Mouse (Mus musculus) CH12.LX (cell line): ENCODE measurements around the gene Srd5a3. TPM values are rescaled to one million over a fixed set of nuclear protein-coding genes. Genes with fewer than 3 reads are reported as not detected.

Experiments used
- DNase-seq: peaks from one replicate; pipeline ENCODE4 v3.0.0-alpha.2; 2013; ENCODE audit errors: extremely low read depth
- H3K27ac ChIP-seq: 2 replicates; pipeline ENCODE4 v1.5.1; 2012; ENCODE audit warnings: low read depth, mild to moderate bottlenecking, control low read depth, moderate library complexity; ENCODE audit not compliant: insufficient read depth
- H3K27me3 ChIP-seq: replicated peaks from 2 replicates; pipeline ENCODE3; 2012; ENCODE audit warnings: inconsistent platforms
- H3K36me3 ChIP-seq, 2 experiments: replicated peaks in 1 of 2; 2 replicates each; pipeline versions ENCODE3 to v1.6.1; 2012; ENCODE audit warnings: inconsistent platforms in 1 of 2, low read length in 1 of 2, mild to moderate bottlenecking in 1 of 2, mixed read lengths in 1 of 2, moderate library complexity in 1 of 2; ENCODE audit not compliant: control insufficient read depth in 1 of 2, insufficient read depth in 1 of 2
- H3K4me1 ChIP-seq, 2 experiments: 2 replicates each; pipeline ENCODE4 v1.6.1; 2012; ENCODE audit warnings: inconsistent platforms in 1 of 2, moderate library complexity in 1 of 2; ENCODE audit not compliant: insufficient read depth in 2 of 2, control insufficient read depth in 1 of 2
- H3K4me2 ChIP-seq: 2 replicates; pipeline ENCODE4 v1.6.1; 2012; ENCODE audit warnings: low read depth, mild to moderate bottlenecking, control low read depth; ENCODE audit not compliant: poor library complexity, insufficient read depth, severe bottlenecking
- H3K4me3 ChIP-seq, 3 experiments: fragments of 150-350 bp in 1 of 3; sonication (generic) in 1 of 3; replicated peaks in 1 of 3; 2 replicates each; pipeline versions ENCODE3 to v1.5.1; 2011 to 2012; ENCODE audit warnings: low read depth in 2 of 3, low read length in 2 of 3, mild to moderate bottlenecking in 2 of 3, moderate library complexity in 2 of 3, control low read depth in 1 of 3, improper control_type of control experiment in 1 of 3, inconsistent platforms in 1 of 3, mixed read lengths in 1 of 3; ENCODE audit not compliant: poor library complexity in 1 of 3
- H3K79me2 ChIP-seq: replicated peaks from 2 replicates; pipeline ENCODE4 v1.6.1; 2012; ENCODE audit warnings: mild to moderate bottlenecking, moderate library complexity; ENCODE audit not compliant: control insufficient read depth, poor library complexity, insufficient read depth, severe bottlenecking; ENCODE audit errors: extremely low read depth
- H3K9ac ChIP-seq: 2 replicates; pipeline ENCODE4 v1.6.1; 2012; ENCODE audit warnings: low read depth, mild to moderate bottlenecking, control low read depth, moderate library complexity; ENCODE audit not compliant: insufficient read depth
- H3K9me3 ChIP-seq: replicated peaks from 2 replicates; pipeline ENCODE3; 2012; ENCODE audit warnings: low read length, inconsistent platforms, mixed read lengths
- BHLHE40 ChIP-seq: IDR thresholded peaks from 2 replicates; pipeline ENCODE4 v1.6.1; 2011; ENCODE audit warnings: mild to moderate bottlenecking, low read depth, low read length, improper control_type of control experiment
- CHD1 ChIP-seq: IDR thresholded peaks from 2 replicates; pipeline ENCODE4 v1.6.1; 2012; ENCODE audit warnings: low read depth, low read length, improper control_type of control experiment, inconsistent platforms
- CHD2 ChIP-seq: IDR thresholded peaks from 2 replicates; pipeline ENCODE4 v1.6.1; 2011; ENCODE audit warnings: low read length, improper control_type of control experiment
- CTCF ChIP-seq, 2 experiments: IDR thresholded peaks in 1 of 2; conservative IDR thresholded peaks in 1 of 2; 2 replicates each; pipeline ENCODE4 v1.5.1; 2011 to 2012; ENCODE audit warnings: low read depth in 2 of 2, low read length in 2 of 2, improper control_type of control experiment in 1 of 2, inconsistent platforms in 1 of 2, mild to moderate bottlenecking in 1 of 2, moderate library complexity in 1 of 2
- E2F4 ChIP-seq: IDR thresholded peaks from 2 replicates; pipeline ENCODE4 v1.6.1; 2011; ENCODE audit warnings: low read depth, low read length, improper control_type of control experiment; ENCODE audit not compliant: insufficient replicate concordance
- GABPA ChIP-seq: IDR thresholded peaks from 2 replicates; pipeline ENCODE4 v1.6.1; 2012; ENCODE audit warnings: low read depth, low read length, improper control_type of control experiment, inconsistent platforms; ENCODE audit not compliant: insufficient replicate concordance
- HCFC1 ChIP-seq: IDR thresholded peaks from 2 replicates; pipeline ENCODE4 v1.6.1; 2012; ENCODE audit warnings: low read depth, mild to moderate bottlenecking, inconsistent platforms, low read length, improper control_type of control experiment
- JUN ChIP-seq: IDR thresholded peaks from 2 replicates; pipeline ENCODE4 v1.6.1; 2011; ENCODE audit warnings: low read depth, mild to moderate bottlenecking, low read length, improper control_type of control experiment, moderate library complexity; ENCODE audit not compliant: insufficient read depth
- JUND ChIP-seq: conservative IDR thresholded peaks from 2 replicates; pipeline ENCODE4 v1.6.1; 2011; ENCODE audit warnings: low read depth, low read length, improper control_type of control experiment
- NELFE ChIP-seq: IDR thresholded peaks from 2 replicates; pipeline ENCODE4 v1.6.1; 2011; ENCODE audit warnings: low read depth, low read length, improper control_type of control experiment
- PAX5 ChIP-seq: IDR thresholded peaks from 2 replicates; pipeline ENCODE4 v1.6.1; 2012; ENCODE audit warnings: low read length, inconsistent platforms, mixed read lengths
- POLR2A ChIP-seq: IDR thresholded peaks from 2 replicates; pipeline ENCODE4 v1.6.1; 2011; ENCODE audit warnings: low read depth, mild to moderate bottlenecking, improper control_type of control experiment, low read length
- POLR2AphosphoS2 ChIP-seq: IDR thresholded peaks from 2 replicates; pipeline ENCODE4 v1.6.1; 2011; ENCODE audit warnings: low read depth, low read length, improper control_type of control experiment
- RAD21 ChIP-seq: IDR thresholded peaks from 2 replicates; pipeline ENCODE4 v1.6.1; 2011; ENCODE audit warnings: low read depth, mild to moderate bottlenecking, low read length, improper control_type of control experiment, moderate library complexity
- SIN3A ChIP-seq: IDR thresholded peaks from 2 replicates; pipeline ENCODE4 v1.6.1; 2012; ENCODE audit warnings: low read length, improper control_type of control experiment, inconsistent platforms
- SMC3 ChIP-seq: IDR thresholded peaks from 2 replicates; pipeline ENCODE4 v1.6.1; 2011; ENCODE audit warnings: low read depth, low read length, improper control_type of control experiment
- TCF12 ChIP-seq: IDR thresholded peaks from 2 replicates; pipeline ENCODE4 v1.6.1; 2014; ENCODE audit warnings: low read depth, mild to moderate bottlenecking, inconsistent platforms, low read length, improper control_type of control experiment
- UBTF ChIP-seq: IDR thresholded peaks from 2 replicates; pipeline ENCODE4 v1.6.1; 2012; ENCODE audit warnings: low read depth, mild to moderate bottlenecking, inconsistent platforms, low read length, improper control_type of control experiment, moderate library complexity
- USF1 ChIP-seq: IDR thresholded peaks from 2 replicates; pipeline ENCODE4 v1.6.1; 2014; ENCODE audit warnings: low read depth, mild to moderate bottlenecking, inconsistent platforms, low read length, improper control_type of control experiment
- USF2 ChIP-seq: conservative IDR thresholded peaks from 2 replicates; pipeline ENCODE4 v1.6.1; 2011; ENCODE audit warnings: low read depth, low read length, improper control_type of control experiment
- ZC3H11A ChIP-seq: IDR thresholded peaks from 2 replicates; pipeline ENCODE4 v1.6.1; 2012; ENCODE audit warnings: low read depth, mild to moderate bottlenecking, inconsistent platforms, low read length, improper control_type of control experiment
- dilution Hi-C: fragments of 300-500 bp; cut with MboI; formaldehyde crosslinking; loops from 2 replicates; pipeline ENCODE4 v1.14.3; 2020; ENCODE audit warnings: low sequenced_read_pairs; ENCODE audit not compliant: extremely low pct_unique_long_range_greater_than_20kb, extremely low pct_ligation_motif_present
- in situ Hi-C: fragments of 300-500 bp; cut with MboI; formaldehyde crosslinking; loops from 3 replicates; pipeline ENCODE4 v1.14.3; 2019; ENCODE audit warnings: low sequenced_read_pairs, low pct_ligation_motif_present, low pct_unique_long_range_greater_than_20kb, mixed read lengths
- polyA plus RNA-seq: library from polyadenylated mRNA; unstranded; fragments of >175 nt; gene quantifications from 2 replicates; pipeline ENCODE4 v1.2.1, GENCODE M21; 2012; ENCODE audit warnings: low read depth; ENCODE audit not compliant: insufficient read length
- total RNA-seq, 2 experiments: library from RNA; depleted of rRNA; stranded (reverse); fragments of 300-350 nt in 1 of 2; fragments of >200 nt in 1 of 2; gene quantifications; 2 replicates each; pipeline ENCODE4 v1.2.3; 2012 to 2014

Gene Srd5a3
- total and polyA plus RNA-seq, 3 experiments: 10.4 to 19.9 (median 18.8) TPM

DNA sequence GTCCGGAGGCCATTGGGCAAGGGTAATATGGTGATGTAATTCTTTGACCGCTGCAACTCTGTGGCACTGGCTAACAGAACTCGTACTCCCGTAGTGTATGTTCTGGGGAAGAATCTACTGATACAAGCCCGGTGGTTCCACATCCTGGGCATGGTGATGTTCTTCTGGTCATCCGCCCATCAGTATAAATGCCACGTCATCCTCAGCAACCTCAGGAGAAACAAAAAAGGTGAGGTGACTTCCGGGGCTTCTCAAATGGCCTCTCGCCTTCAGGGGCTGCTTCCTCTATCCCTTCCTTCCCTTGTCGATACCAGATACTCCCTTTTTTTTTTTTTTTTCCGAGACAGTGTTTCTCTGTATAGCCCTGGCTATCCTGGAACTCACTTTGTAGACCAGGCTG is 13.4 kb downstream of the Srd5a3 start:
- Histone ChIP-seq H3K27ac (no peak overlapping the region), H3K36me3 (peaks cover 10 to 63% of the 10 kb centered on the region in 2 experiments), H3K9ac (no peak overlapping the region), H3K27me3 (no peaks in the 10 kb centered on the region), H3K4me3 (no peak overlapping the region), H3K4me2 (no peak overlapping the region), H3K4me1 (peaks cover 0 to 14% of the 10 kb centered on the region in 2 experiments; a peak in 2 of 4 replicates), H3K9me3 (peaks cover 2% of the 10 kb centered on the region), H3K79me2 (no peaks in the 10 kb centered on the region)
- TF ChIP-seq RAD21 (no peak), JUN (no peak), PAX5 (no peak), SMC3 (no peak), UBTF (no peak)
- DNase-seq: no peak
- dilution Hi-C loops (no loop called here), in situ Hi-C loops (no loop called here)

DNA sequence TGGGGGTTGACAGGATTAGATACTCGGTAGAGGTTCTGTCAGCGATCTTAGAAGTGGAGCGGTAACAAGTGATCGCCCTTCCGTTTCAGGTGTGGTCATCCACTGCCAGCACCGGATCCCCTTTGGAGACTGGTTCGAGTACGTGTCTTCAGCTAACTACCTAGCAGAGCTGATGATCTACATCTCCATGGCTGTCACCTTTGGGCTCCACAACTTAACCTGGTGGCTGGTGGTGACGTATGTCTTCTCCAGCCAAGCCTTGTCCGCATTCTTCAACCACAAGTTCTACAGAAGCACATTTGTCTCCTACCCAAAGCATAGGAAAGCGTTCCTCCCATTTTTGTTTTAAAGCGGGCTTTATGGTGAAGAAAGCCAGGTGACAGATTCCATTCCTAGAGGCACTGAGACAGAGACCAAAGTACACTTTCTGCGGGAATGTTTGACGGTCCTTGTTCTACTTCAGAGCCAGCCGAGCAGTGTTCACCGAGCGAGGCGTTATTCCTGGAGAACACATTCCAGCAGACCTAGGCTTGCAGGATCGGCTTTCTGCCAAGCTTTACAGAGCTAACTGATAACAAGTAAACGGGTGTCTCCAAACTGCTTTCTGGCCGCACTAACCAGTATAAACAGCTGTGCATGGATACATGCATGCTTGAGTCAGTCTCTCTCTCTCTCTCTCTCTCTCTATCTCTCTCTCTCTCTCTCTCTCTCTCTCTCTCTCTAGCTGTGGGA is 14.5 kb downstream of the Srd5a3 start:
- H3K27ac ChIP-seq: no peak overlapping the region
- TF ChIP-seq CHD1: no peak
- no peak for TF ChIP-seq ZC3H11A
- TF ChIP-seq HCFC1: no peak
- TF ChIP-seq USF1: no peak
- TF ChIP-seq TCF12: no peak
- TF ChIP-seq NELFE: no peak
- no peak for TF ChIP-seq UBTF
- no peak for TF ChIP-seq JUND
- no peak for TF ChIP-seq PAX5
- TF ChIP-seq CTCF (conservative IDR thresholded peaks at IDR 0.05 in 1 of 2, IDR thresholded peaks at IDR 0.05 in 1 of 2; ENCODE audit: low read depth in 2 of 2, low read length in 2 of 2): no peak
- TF ChIP-seq POLR2AphosphoS2: no peak
- TF ChIP-seq GABPA: no peak
- no peak for TF ChIP-seq BHLHE40
- no peak for TF ChIP-seq USF2
- TF ChIP-seq SIN3A: no peak
- TF ChIP-seq POLR2A: no peak
- TF ChIP-seq E2F4: no peak
- no peak for TF ChIP-seq CHD2
- TF ChIP-seq, all 38 proteins: peak for 0
- no peak for DNase-seq
- no peaks in the 10 kb centered on the region for H3K27me3 ChIP-seq
- H3K79me2 ChIP-seq: no peaks in the 10 kb centered on the region
- H3K9me3 ChIP-seq: peaks cover 2% of the 10 kb centered on the region
- in situ Hi-C loops (no loop called here), dilution Hi-C loops (no loop called here)
- H3K36me3 ChIP-seq: peaks cover 10 to 59% of the 10 kb centered on the region in 2 experiments
- peaks cover 0 to 16% of the 10 kb centered on the region in 2 experiments; a peak in 2 of 4 replicates for H3K4me1 ChIP-seq
- no peak overlapping the region for H3K4me2 ChIP-seq
- H3K4me3 ChIP-seq: no peak overlapping the region
- no peak overlapping the region for H3K9ac ChIP-seq
